Mouse (Mus musculus) heart, postnatal 0 days (tissue): ENCODE measurements around the gene Kctd11. TPM values are rescaled to one million over a fixed set of nuclear protein-coding genes. Genes with fewer than 3 reads are reported as not detected.
"Not testable (repeated sequence)": the region's sequence is repeated elsewhere in the genome, so short reads cannot be mapped to it uniquely, and the experiment has no call there.

Experiments used
- ATAC-seq: fragments of 200-750 bp; cut with Nextera tagmentation; 2 replicates; pipeline ENCODE4 v1.8.0; 2017; ENCODE audit warnings: low read depth, moderate number of reproducible peaks, moderate library complexity; ENCODE audit not compliant: insufficient read depth
- DNase-seq: peaks from one replicate; pipeline ENCODE4 v3.0.0-alpha.2; 2016; ENCODE audit warnings: low spot score
- H3K27ac ChIP-seq: fragments of 300-500 bp; sonication (generic); 2 replicates; pipeline ENCODE4 v1.5.1; 2014; ENCODE audit warnings: low read depth, mild to moderate bottlenecking
- H3K27me3 ChIP-seq: fragments of 300-500 bp; sonication (generic); 2 replicates; pipeline ENCODE4 v1.6.1; 2014; ENCODE audit warnings: low read length, mixed read lengths; ENCODE audit not compliant: control insufficient read depth, insufficient read depth
- H3K36me3 ChIP-seq: fragments of 300-500 bp; sonication (generic); replicated peaks from 2 replicates; pipeline ENCODE4 v1.6.1; 2014; ENCODE audit warnings: low read length, mixed read lengths; ENCODE audit not compliant: control insufficient read depth, insufficient read depth
- H3K4me1 ChIP-seq: fragments of 300-500 bp; sonication (generic); 2 replicates; pipeline ENCODE4 v1.6.1; 2014; ENCODE audit warnings: antibody characterized with exemption; ENCODE audit not compliant: control insufficient read depth, insufficient read depth
- H3K4me2 ChIP-seq: fragments of 300-500 bp; sonication (generic); 2 replicates; pipeline ENCODE4 v1.6.1; 2014; ENCODE audit warnings: low read depth, mild to moderate bottlenecking, low read length, moderate library complexity
- H3K4me3 ChIP-seq: fragments of 300-500 bp; sonication (generic); 2 replicates; pipeline ENCODE4 v1.5.1; 2014; ENCODE audit warnings: low read depth, low read length
- H3K9ac ChIP-seq: fragments of 300-500 bp; sonication (generic); replicated peaks from 2 replicates; pipeline ENCODE4 v1.6.1; 2014; ENCODE audit warnings: low read depth, low read length, mixed read lengths
- H3K9me3 ChIP-seq: fragments of 300-500 bp; sonication (generic); replicated peaks from 2 replicates; pipeline ENCODE4 v1.6.1; 2016; ENCODE audit warnings: low read length; ENCODE audit not compliant: control insufficient read depth
- CTCF ChIP-seq: IDR thresholded peaks from 2 replicates; pipeline ENCODE4 v1.5.1; 2016; ENCODE audit warnings: antibody characterized with exemption, control low read depth, low read depth
- EP300 ChIP-seq: IDR thresholded peaks from 2 replicates; pipeline ENCODE4 v1.6.1; 2016; ENCODE audit warnings: antibody characterized with exemption, low read depth
- WGBS: fragments of 180-500 bp; shearing (Covaris S2); extraction: QIAGEN DNeasy Blood & Tissue Kit; methylation state at CpG from one replicate; pipeline ENCODE4 v1.1.7; 2014; 5-methylcytosine and 5-hydroxymethylcytosine counted together
- polyA plus RNA-seq: library from polyadenylated mRNA; unstranded; fragments of >200 nt; fragmentation: Nextera tagmentation; extraction: Ambion mirVana; gene quantifications from 2 replicates; pipeline ENCODE4 v1.2.1, GENCODE M21; 2015
- total RNA-seq: library from RNA; depleted of rRNA; stranded (reverse); fragments of >200 nt; gene quantifications from 2 replicates; pipeline ENCODE4 v1.2.3, GENCODE M21; 2014; ENCODE audit warnings: low replicate concordance; rRNA removed

Gene Kctd11
- 2.3 and 9.4 TPM in 2 replicates for total RNA-seq
- 1.9 and 2.3 TPM in 2 replicates for polyA plus RNA-seq

- Histone ChIP-seq H3K27ac (peak within 1 kb of the TSS; percentile 90), H3K4me2 (peak within 1 kb of the TSS; percentile 81), H3K36me3 (no peaks in the 10 kb centered on the region), H3K9ac (peak within 1 kb of the TSS; percentile 59), H3K4me1 (peaks cover 8% of the 10 kb centered on the region; the same call in 1 of the 2 replicates), H3K4me3 (peak within 1 kb of the TSS; percentile 58), H3K27me3 (no peaks in the 10 kb centered on the region), H3K9me3 (no peaks in the 10 kb centered on the region)
- peak; percentile 84 for ATAC-seq
- TF ChIP-seq EP300 (peak; percentile 68), CTCF (peak; percentile 26)
- DNase-seq, result peak; percentile 81
- WGBS, result under 1% methylated on average over 46 of the region's 46 CpGs
Measured at GRCm38 (mm10) chr11:69880853-69881603, at the start of gene Kctd11. Gene Kctd11, minus strand, starts transcription at chr11:69881406.

GRCm38 (mm10) chr11:69930176-69930575 is 49.0 kb upstream of the Kctd11 start:
- WGBS, result 86% methylated on average over 8 of the region's 8 CpGs
- H3K4me2 ChIP-seq, H3K4me1 ChIP-seq, H3K27me3 ChIP-seq, H3K4me3 ChIP-seq, DNase-seq, H3K27ac ChIP-seq, ATAC-seq, H3K36me3 ChIP-seq, H3K9me3 ChIP-seq, H3K9ac ChIP-seq: not testable (repeated sequence)

GRCm38 (mm10) chr11:69929712-69930111 is 48.5 kb upstream of the Kctd11 start:
- TF ChIP-seq EP300 (no peak), CTCF (no peak)
- DNase-seq (no peak), ATAC-seq (no peak)
- no peak overlapping the region for H3K4me3 ChIP-seq
- H3K27me3 ChIP-seq, result peaks cover 2% of the 10 kb centered on the region; the same call in 1 of the 2 replicates
- H3K9ac ChIP-seq, result no peak overlapping the region
- H3K9me3 ChIP-seq, result no peaks in the 10 kb centered on the region
- H3K36me3 ChIP-seq, result no peaks in the 10 kb centered on the region
- H3K4me2 ChIP-seq, result no peak overlapping the region
- no peaks in the 10 kb centered on the region for H3K4me1 ChIP-seq
- no peak overlapping the region for H3K27ac ChIP-seq
- 38% methylated on average over 4 of the region's 4 CpGs for WGBS

GRCm38 (mm10) chr11:69927501-69927900 is 46.3 kb upstream of the Kctd11 start:
- ATAC-seq, result no peak
- no peaks in the 10 kb centered on the region for H3K27me3 ChIP-seq
- H3K4me3 ChIP-seq, result no peak overlapping the region
- DNase-seq, result no peak
- WGBS, result 91% methylated on average over 2 of the region's 2 CpGs
- no peaks in the 10 kb centered on the region for H3K36me3 ChIP-seq
- H3K27ac ChIP-seq, result no peak overlapping the region
- H3K4me1 ChIP-seq, result no peaks in the 10 kb centered on the region
- no peaks in the 10 kb centered on the region for H3K9me3 ChIP-seq
- TF ChIP-seq CTCF (no peak), EP300 (no peak)
- no peak overlapping the region for H3K4me2 ChIP-seq
- H3K9ac ChIP-seq, result no peak overlapping the region

GRCm38 (mm10) chr11:69922796-69923195 is 41.6 kb upstream of the Kctd11 start:
- ATAC-seq, result no peak
- Histone ChIP-seq H3K27me3 (no peaks in the 10 kb centered on the region), H3K4me1 (peaks cover 9% of the 10 kb centered on the region), H3K27ac (peak overlapping the region; percentile 98), H3K4me2 (no peak overlapping the region), H3K9ac (no peak overlapping the region), H3K9me3 (no peaks in the 10 kb centered on the region), H3K36me3 (peaks cover 13% of the 10 kb centered on the region), H3K4me3 (no peak overlapping the region)
- DNase-seq, result no peak
- TF ChIP-seq EP300, result no peak
- TF ChIP-seq CTCF, result no peak
- 57% methylated on average over 3 of the region's 3 CpGs for WGBS
